Mouse (Mus musculus) kidney, adult 2 months (tissue): ENCODE results near the gene Fxr2.

ENCODE experiments used
- CTCF ChIP-seq: fragments of 200-500 bp; conservative IDR thresholded peaks from 2 replicates; pipeline ENCODE4 v1.5.1; 2011; ENCODE audit warnings: low read depth, mild to moderate bottlenecking, control low read depth, low read length, moderate library complexity, mixed read lengths; ENCODE audit not compliant: insufficient read depth, insufficient read length
- POLR2A ChIP-seq: fragments of 200-500 bp; IDR thresholded peaks from one replicate; pipeline ENCODE4 v1.6.1; 2011; ENCODE audit warnings: low read depth, low read length, control low read depth

DNA sequence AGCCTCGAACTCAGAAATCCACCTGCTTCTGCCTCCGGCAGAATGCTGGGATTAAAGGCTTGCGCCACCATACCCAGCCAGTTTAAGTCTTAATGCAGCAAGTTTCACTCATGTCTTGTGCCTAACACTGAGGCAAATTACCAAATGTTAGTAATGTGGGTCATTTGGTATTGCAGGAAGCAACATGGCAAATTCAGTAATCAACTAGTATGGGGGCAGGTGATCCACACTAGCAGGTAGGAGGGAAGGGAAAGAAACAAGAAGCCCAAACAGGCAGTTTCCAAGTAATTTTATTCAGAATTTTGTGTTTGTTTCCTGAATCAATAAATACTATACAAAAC is 33.8 kb downstream of the Fxr2 start:
- TF ChIP-seq CTCF (no peak), POLR2A (no peak)
